25 mouse cellular contexts compared by ENCODE assay signal in genomic region chr4:98920896-98921295, GRCm38 (mm10).
"Had no signal": no experiment of that assay in that cellular context is flagged by ENCODE, and none has a peak within 500 bp of the region (broad histone marks: within the 10 kb centered on the region; RNA-seq: fewer than 3 reads in every experiment).

No protein-coding gene starts in this region.

- DNase-seq: gastrocnemius, adult 2 months; gastrocnemius, postnatal 10 days; gastrocnemius, postnatal 25 days; heart, adult 11 months; heart, adult 2 months; heart, postnatal 14 days; heart, postnatal 36 days; kidney, adult 11 months; kidney, adult 2 months; kidney, adult 9 months; kidney, postnatal 14 days; kidney, postnatal 4 days; left cerebral cortex, postnatal 4 days had no signal

- ATAC-seq: hindbrain, postnatal 0 days; intestine, embryonic 16.5 days; liver, embryonic 12.5 days had no signal

- H3K27me3 ChIP-seq: heart, embryonic 13.5 days; heart, embryonic 15.5 days; hindbrain, embryonic 13.5 days; hindbrain, embryonic 15.5 days; kidney, embryonic 15.5 days; limb, embryonic 13.5 days; limb, embryonic 15.5 days; liver, embryonic 12.5 days had no signal

- H3K27ac ChIP-seq: gastrocnemius, adult 2 months; heart, adult 2 months; heart, embryonic 13.5 days; heart, embryonic 15.5 days; hindbrain, embryonic 13.5 days; hindbrain, embryonic 15.5 days; hindbrain, postnatal 0 days; kidney, embryonic 15.5 days; kidney, postnatal 0 days; layer of hippocampus, adult 2 months; limb, embryonic 13.5 days; limb, embryonic 15.5 days; liver, embryonic 12.5 days had no signal

- H3K36me3 ChIP-seq: heart, embryonic 13.5 days; heart, embryonic 15.5 days; hindbrain, embryonic 13.5 days; hindbrain, embryonic 15.5 days; kidney, embryonic 15.5 days; limb, embryonic 13.5 days; limb, embryonic 15.5 days; liver, embryonic 12.5 days had no signal

- H3K4me3 ChIP-seq: gastrocnemius, adult 2 months; heart, adult 2 months; heart, embryonic 13.5 days; heart, embryonic 15.5 days; hindbrain, embryonic 13.5 days; hindbrain, embryonic 15.5 days; kidney, embryonic 15.5 days; layer of hippocampus, adult 2 months; limb, embryonic 13.5 days; limb, embryonic 15.5 days; liver, embryonic 12.5 days had no signal
